Mouse (Mus musculus) intestine, embryonic 16.5 days (tissue): Measurements from ENCODE around the gene Prox1. TPM values are rescaled to one million over a fixed set of nuclear protein-coding genes. Genes with fewer than 3 reads are reported as not detected.

Experiments used
- ATAC-seq: fragments of 200-750 bp; cut with Nextera tagmentation; 2 replicates; pipeline ENCODE4 v1.8.0; 2017; ENCODE audit warnings: moderate TSS enrichment, moderate library complexity
- H3K27ac ChIP-seq: fragments of 300-500 bp; sonication (generic); 2 replicates; pipeline ENCODE4 v1.5.1; 2014; ENCODE audit warnings: mild to moderate bottlenecking, low read length
- H3K27me3 ChIP-seq: fragments of 300-500 bp; sonication (generic); replicated peaks from 2 replicates; pipeline ENCODE4 v1.6.1; 2014; ENCODE audit warnings: low read length, control low read depth, mixed read lengths; ENCODE audit not compliant: control insufficient read depth, insufficient read depth
- H3K36me3 ChIP-seq: fragments of 300-500 bp; sonication (generic); 2 replicates; pipeline ENCODE4 v1.6.1; 2014; ENCODE audit warnings: low read length, control low read depth; ENCODE audit not compliant: control insufficient read depth, insufficient read depth
- H3K4me1 ChIP-seq: fragments of 300-500 bp; sonication (generic); 2 replicates; pipeline ENCODE4 v1.6.1; 2014; ENCODE audit warnings: low read length, control low read depth, mixed read lengths; ENCODE audit not compliant: control insufficient read depth, insufficient read depth
- H3K4me2 ChIP-seq: fragments of 300-500 bp; sonication (generic); 2 replicates; pipeline ENCODE4 v1.6.1; 2014; ENCODE audit warnings: low read depth, low read length, control low read depth
- H3K4me3 ChIP-seq: fragments of 300-500 bp; sonication (generic); 2 replicates; pipeline ENCODE4 v1.5.1; 2014; ENCODE audit warnings: mild to moderate bottlenecking, low read length
- H3K9ac ChIP-seq: fragments of 300-500 bp; sonication (generic); 2 replicates; pipeline ENCODE4 v1.6.1; 2014; ENCODE audit warnings: low read depth, low read length
- H3K9me3 ChIP-seq: fragments of 300-500 bp; sonication (generic); 2 replicates; pipeline ENCODE4 v1.6.1; 2016; ENCODE audit warnings: low read length, control low read depth; ENCODE audit not compliant: control insufficient read depth
- WGBS: fragments of 180-500 bp; shearing (Covaris S2); extraction: QIAGEN DNeasy Blood & Tissue Kit; methylation state at CpG from one replicate; pipeline ENCODE4 v1.1.7; 2014; 5-methylcytosine and 5-hydroxymethylcytosine counted together
- polyA plus RNA-seq: library from polyadenylated mRNA; unstranded; fragments of >200 nt; fragmentation: Nextera tagmentation; extraction: Ambion mirVana; gene quantifications from 2 replicates; pipeline ENCODE4 v1.2.1, GENCODE M21; 2015

Prox1 gene
- polyA plus RNA-seq, 1 experiment from 2014 or later = 1.8 TPM

- Histone ChIP-seq H3K27me3 (peaks cover 45% of the 10 kb centered on the region), H3K4me3 (peak overlapping the region; percentile 35), H3K4me1 (peaks cover 26% of the 10 kb centered on the region), H3K9ac (peak overlapping the region; percentile 32; the same call in 1 of the 2 replicates), H3K36me3 (no peaks in the 10 kb centered on the region), H3K9me3 (no peaks in the 10 kb centered on the region), H3K27ac (no peak overlapping the region), H3K4me2 (peak overlapping the region; percentile 55)
- ATAC-seq = peak; percentile 10; the same call in 1 of the 2 replicates
- WGBS = 3% methylated on average over 64 of the region's 65 CpGs
Measured at GRCm38 (mm10) chr1:190174671-190175661, 4.5 kb upstream of the Prox1 start.

GRCm38 (mm10) chr1:190174231-190174630 is 3.7 kb upstream of the Prox1 start:
- Histone ChIP-seq H3K4me3 (peak overlapping the region; percentile 27; the same call in 1 of the 2 replicates), H3K9ac (no peak overlapping the region)
- no peak for ATAC-seq

GRCm38 (mm10) chr1:190173596-190173995 is 3.1 kb upstream of the Prox1 start:
- ATAC-seq = no peak
- Histone ChIP-seq H3K4me3 (peak overlapping the region; percentile 16; the same call in 1 of the 2 replicates), H3K4me1 (peaks cover 37% of the 10 kb centered on the region), H3K9me3 (no peaks in the 10 kb centered on the region), H3K27ac (no peak overlapping the region), H3K9ac (no peak overlapping the region), H3K27me3 (peaks cover 47% of the 10 kb centered on the region), H3K4me2 (peak overlapping the region; percentile 40; the same call in 1 of the 2 replicates), H3K36me3 (no peaks in the 10 kb centered on the region)
- WGBS = 5% methylated on average over 16 of the region's 16 CpGs

More at GRCm38 (mm10) chr1:190174231-190174630, 3.7 kb upstream of the Prox1 start:
- Histone ChIP-seq H3K9me3 (no peaks in the 10 kb centered on the region), H3K27me3 (peaks cover 45% of the 10 kb centered on the region), H3K36me3 (no peaks in the 10 kb centered on the region), H3K4me1 (peaks cover 31% of the 10 kb centered on the region), H3K4me2 (peak overlapping the region; percentile 55), H3K27ac (no peak overlapping the region)
- 4% methylated on average over 13 of the region's 13 CpGs for WGBS

- no peak for ATAC-seq
- Histone ChIP-seq H3K27me3 (peaks cover 53% of the 10 kb centered on the region), H3K4me2 (peak overlapping the region; percentile 40), H3K36me3 (no peaks in the 10 kb centered on the region), H3K9ac (no peak overlapping the region), H3K4me1 (peaks cover 42% of the 10 kb centered on the region), H3K4me3 (peak overlapping the region; percentile 33), H3K9me3 (no peaks in the 10 kb centered on the region), H3K27ac (no peak overlapping the region)
- WGBS = 2% methylated on average over 24 of the region's 24 CpGs
Measured at GRCm38 (mm10) chr1:190172979-190173461, 2.5 kb upstream of the Prox1 start.

GRCm38 (mm10) chr1:190172311-190172978 is 1.9 kb upstream of the Prox1 start:
- H3K27ac ChIP-seq = no peak overlapping the region
- 5% methylated on average over 32 of the region's 32 CpGs for WGBS

GRCm38 (mm10) chr1:190171750-190172149 is 1.2 kb upstream of the Prox1 start:
- 3% methylated on average over 12 of the region's 12 CpGs for WGBS
- peaks cover 53% of the 10 kb centered on the region for H3K27me3 ChIP-seq
- H3K4me1 ChIP-seq = peaks cover 42% of the 10 kb centered on the region
- H3K4me3 ChIP-seq = no peak overlapping the region
- no peak overlapping the region for H3K9ac ChIP-seq
- no peak overlapping the region for H3K4me2 ChIP-seq
- ATAC-seq = no peak
- H3K27ac ChIP-seq = no peak overlapping the region
- no peaks in the 10 kb centered on the region for H3K36me3 ChIP-seq
- H3K9me3 ChIP-seq = no peaks in the 10 kb centered on the region

More at GRCm38 (mm10) chr1:190172311-190172978, 1.9 kb upstream of the Prox1 start:
- Histone ChIP-seq H3K36me3 (no peaks in the 10 kb centered on the region), H3K27me3 (peaks cover 53% of the 10 kb centered on the region), H3K4me1 (peaks cover 42% of the 10 kb centered on the region), H3K4me3 (peak overlapping the region; percentile 33), H3K4me2 (peak overlapping the region; percentile 40), H3K9me3 (no peaks in the 10 kb centered on the region), H3K9ac (no peak overlapping the region)
- no peak for ATAC-seq

- ATAC-seq = no peak
- WGBS = 8% methylated on average over 10 of the region's 10 CpGs
- Histone ChIP-seq H3K9ac (no peak overlapping the region), H3K4me3 (peak overlapping the region; percentile 64; the same call in 1 of the 2 replicates), H3K4me1 (peaks cover 42% of the 10 kb centered on the region), H3K27me3 (peaks cover 53% of the 10 kb centered on the region), H3K36me3 (no peaks in the 10 kb centered on the region), H3K4me2 (peak overlapping the region; percentile 86), H3K9me3 (no peaks in the 10 kb centered on the region), H3K27ac (no peak overlapping the region)
Measured at GRCm38 (mm10) chr1:190171341-190171740, 827 bp upstream of the Prox1 start.

- H3K4me1 ChIP-seq = peaks cover 42% of the 10 kb centered on the region
- peaks cover 50% of the 10 kb centered on the region for H3K27me3 ChIP-seq
- peak overlapping the region; percentile 64 for H3K4me3 ChIP-seq
- H3K9me3 ChIP-seq = no peaks in the 10 kb centered on the region
- peak overlapping the region; percentile 73 for H3K9ac ChIP-seq
- under 1% methylated on average over 23 of the region's 24 CpGs for WGBS
- peak overlapping the region; percentile 86 for H3K4me2 ChIP-seq
- no peaks in the 10 kb centered on the region for H3K36me3 ChIP-seq
- ATAC-seq = peak; percentile 66
- H3K27ac ChIP-seq = no peak overlapping the region
Measured at GRCm38 (mm10) chr1:190170819-190171216, 304 bp upstream of the Prox1 start.
